Mouse (Mus musculus) NIH3T3 (cell line): Measurements from ENCODE around the gene Lim2.
"Not testable (repeated sequence)": the region's sequence is repeated elsewhere in the genome, so short reads cannot be mapped to it uniquely, and the experiment has no call there.

Source experiments
- DNase-seq: peaks from one replicate; pipeline ENCODE4 v3.0.0-alpha.2; 2012; ENCODE audit warnings: low read depth

Lim2 gene

DNA sequence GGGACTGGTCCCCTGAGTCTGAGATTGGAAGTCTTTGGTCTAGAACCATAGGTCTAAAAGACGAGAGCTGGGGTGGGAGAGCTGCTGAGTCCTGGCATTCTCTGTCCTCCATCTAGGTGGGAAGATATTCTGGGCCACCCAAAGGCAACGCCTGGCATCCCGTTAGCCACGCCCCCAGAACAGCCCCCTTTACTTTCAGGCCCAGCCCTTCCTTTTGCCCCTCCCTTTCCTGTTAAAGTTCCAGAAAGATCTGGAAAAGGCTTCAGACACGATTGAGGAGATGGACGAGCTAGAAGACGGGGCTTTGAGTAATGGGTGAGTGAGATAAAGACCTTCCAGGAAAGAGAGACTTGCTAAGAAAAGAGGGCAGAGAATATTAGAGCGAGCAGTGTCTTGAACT, at the start of gene Lim2:
Lim2 (plus strand) TSS at position 265 of the 400 bp plus-strand sequence.
- no peak for DNase-seq

DNA sequence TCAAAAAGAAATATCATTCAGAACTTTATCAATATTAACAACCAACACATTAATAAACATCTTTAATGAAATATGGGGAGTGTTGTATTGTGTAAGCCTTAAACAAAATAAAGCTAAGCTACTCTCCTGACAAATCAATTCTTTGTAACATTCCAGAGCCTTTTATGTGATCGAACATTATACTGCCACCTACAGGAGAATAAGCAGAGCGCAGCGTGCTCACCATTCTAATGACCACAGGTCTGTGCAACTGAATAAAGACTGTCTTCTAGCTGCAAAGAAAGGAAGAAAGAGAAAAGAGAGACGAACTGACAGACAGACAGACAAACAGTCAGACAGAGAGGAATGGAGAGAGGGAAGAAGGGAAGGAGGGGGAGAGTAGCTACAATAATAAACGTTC, 49.2 kb upstream of the Lim2 start:
- DNase-seq: peak; percentile 82

DNA sequence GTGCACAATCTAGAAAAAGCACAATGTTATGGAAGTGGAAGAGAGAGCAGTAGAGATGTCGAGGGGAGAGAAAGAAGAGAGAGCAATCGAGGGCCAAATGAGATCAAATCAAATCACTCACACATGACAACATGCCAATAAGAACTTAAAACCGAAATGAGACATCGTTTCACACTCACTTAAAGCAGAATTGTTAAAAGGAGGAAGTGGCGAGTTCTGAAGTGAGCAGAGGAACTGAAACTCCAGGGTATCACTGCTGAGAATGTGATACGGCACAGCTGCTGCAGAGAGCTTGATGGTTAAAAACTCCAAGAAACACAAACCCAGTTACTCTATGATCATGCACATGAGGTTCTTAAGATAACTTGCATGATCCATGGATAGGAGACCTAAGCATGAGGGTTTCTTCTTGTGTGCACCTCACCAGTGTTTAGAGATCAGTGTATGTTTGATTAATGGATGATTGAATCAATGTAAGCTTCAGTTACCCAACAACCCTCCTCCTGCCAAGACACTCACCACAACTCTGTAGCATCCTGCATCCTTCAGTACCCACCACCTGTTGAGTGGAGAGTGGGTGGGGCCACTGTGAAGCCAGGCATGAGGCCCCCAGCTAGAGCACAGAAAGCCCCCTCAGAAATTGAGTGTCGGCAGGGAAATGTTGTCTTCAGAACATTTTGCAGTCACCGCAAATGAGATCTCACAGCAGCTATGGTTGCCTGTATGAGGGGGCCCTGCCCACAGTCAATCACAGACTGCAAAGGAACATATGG, 34.9 kb upstream of the Lim2 start:
- no peak for DNase-seq

DNA sequence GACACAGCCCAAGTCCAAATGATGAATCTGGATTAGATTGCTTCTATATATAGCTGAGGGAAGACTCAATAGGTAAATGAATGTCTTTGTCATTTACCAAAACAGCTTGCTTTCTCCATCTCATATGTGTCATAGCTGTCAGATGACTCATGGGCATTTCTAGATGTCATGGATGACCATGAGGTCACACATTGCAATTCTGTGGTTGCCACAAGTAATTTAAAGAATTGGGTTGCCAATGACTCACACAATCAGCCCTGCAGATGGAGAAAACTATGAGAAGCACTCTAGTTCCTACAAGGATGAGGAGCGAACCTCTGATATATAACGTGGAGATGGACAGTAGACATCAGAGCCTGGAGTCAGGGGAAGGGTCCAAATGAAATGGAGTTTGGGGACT, 28.0 kb upstream of the Lim2 start:
- peak; percentile 90 for DNase-seq

DNA sequence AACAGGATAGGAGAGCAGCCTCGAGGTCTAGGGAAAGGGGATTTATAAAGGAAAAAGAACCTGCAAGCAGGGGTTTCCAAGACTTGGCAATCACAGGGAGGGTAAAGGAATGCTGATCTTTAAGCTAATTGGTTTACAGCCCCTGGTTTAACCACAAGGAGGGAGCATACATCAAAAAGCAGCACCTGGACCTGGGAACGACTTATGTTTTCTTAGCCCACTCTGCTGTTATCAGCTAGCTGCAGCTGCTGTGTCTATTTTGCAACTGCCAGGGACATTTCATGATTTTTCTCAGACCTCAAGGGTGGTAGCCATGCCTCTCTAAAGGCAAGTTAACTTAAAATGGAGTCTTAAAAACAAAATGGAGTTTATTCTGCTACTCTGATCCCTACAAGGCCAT, 24.8 kb upstream of the Lim2 start:
- DNase-seq: no peak

DNA sequence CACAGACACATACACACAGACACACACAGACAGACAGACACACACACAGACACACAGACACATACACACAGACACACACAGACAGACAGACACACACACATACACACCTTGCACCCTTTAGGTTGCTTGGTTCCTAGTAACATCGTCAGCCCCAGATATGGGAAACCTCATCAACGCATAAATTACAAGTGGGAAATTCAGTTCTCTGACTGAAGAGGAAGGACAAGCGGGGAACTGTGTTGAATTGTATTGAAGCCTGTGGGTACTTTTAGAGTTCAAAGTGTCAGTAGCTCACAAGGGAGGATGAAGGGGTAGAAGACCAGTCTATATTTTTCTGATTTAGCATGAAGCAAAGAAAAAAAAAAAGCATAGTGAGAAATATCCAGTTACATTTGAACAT, 19.9 kb upstream of the Lim2 start:
- DNase-seq: no peak

DNA sequence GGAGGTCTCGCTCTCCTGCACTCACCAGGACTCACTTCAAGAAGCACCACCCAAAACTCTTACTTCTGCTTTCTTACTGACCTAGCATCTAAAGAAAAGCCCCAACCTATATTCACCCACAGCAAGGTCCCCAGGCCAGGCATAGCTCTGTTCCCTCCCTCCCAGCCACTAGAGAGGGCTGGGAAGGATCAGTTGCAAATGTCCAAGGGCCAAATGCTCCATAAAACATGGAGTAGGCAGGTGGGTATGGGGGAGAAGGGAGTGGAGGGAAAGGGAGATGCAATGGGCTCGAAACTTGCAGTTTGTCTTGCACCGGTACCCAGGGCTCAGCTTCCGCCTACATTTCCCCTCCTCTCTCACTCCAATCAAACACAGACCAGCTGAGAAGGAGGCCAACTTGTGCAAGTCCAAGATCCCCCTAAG, 19.3 kb upstream of the Lim2 start, which contains the start of gene Siglecg:
Siglecg (plus strand) TSS at position 74 of the 423 bp plus-strand sequence.
- no peak for DNase-seq

DNA sequence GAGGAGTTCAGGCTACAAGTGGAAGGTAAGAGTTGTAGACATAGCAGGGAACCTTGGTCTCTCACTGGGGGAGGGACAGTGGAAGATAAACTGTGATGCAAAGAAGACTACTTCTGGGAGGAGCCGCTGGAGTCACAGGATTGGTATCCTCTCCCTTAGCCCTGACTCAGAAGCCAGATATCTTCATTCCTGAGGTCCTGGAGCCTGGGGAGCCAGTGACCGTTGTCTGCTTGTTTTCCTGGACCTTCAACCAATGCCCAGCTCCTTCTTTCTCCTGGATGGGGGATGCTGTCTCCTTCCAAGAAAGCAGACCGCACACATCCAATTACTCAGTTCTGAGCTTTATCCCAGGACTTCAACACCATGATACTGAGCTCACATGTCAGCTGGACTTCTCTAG, 18.4 kb upstream of the Lim2 start:
- peak; percentile 69 for DNase-seq

DNA sequence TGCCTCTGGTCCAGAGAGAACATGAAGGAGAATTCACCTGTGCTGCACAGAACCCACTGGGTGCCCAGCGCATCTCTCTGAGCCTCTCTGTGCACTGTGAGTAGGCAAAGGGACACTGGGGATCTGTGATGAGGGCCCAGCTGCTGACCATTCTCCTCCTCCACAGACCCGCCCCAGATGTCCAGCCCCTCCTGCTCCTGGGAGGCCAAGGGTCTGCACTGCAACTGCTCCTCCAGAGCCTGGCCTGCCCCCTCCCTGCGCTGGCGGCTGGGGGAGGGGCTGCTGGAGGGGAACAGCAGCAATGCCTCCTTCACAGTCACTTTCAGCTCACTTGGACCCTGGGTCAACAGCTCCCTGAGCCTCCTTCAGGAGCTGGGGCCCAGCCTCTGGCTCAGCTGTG, 15.7 kb upstream of the Lim2 start:
- DNase-seq: not testable (repeated sequence)

DNA sequence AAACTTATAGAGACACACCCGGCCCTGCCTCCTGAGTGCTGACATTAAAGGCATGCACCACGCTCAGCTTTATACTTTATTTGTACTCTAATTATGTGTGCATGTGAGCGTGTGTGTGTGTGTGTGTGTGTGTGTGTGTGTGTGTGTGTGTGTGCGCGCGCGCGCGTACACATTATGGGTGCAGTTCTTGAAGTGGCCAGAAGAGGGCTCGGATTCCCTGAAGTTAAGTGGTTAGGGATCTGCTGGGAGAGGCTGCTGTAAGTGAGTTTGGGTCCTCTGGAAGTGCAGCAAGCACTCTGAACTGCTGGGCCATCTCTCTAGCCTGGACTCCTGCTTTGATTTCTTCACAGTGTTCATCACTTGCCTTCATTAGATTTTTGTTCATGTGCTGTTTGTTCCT, 10.2 kb upstream of the Lim2 start:
- no peak for DNase-seq

DNA sequence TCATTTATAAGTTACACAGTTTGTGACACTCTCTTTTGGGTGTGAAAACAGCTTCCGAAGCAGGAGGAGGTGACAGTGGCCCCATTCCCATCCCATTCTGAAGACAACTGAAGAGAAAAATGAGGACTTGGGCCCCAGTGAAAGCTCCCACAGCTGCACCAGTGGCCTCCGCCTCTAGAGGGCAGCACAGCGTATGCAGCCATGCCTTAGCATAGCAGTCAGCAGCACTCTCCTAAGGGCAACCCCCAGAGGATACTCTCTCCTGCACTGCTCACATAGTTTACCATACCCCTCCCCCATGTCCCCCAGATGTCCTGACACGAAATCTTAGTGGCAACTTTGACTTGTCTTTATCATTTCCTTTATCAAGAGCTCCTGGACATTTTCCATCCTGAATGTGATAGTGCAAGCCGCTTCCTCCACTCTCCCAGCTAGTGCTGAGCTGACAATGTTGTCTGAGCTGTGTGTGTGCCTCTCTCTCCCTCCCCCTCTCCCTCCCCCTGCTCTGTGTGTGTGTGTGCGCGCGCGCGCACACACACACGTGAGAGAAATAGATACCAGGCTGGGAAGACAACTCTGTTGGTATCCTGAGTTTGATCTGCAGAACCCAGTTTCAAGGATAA, 4.4 kb upstream of the Lim2 start:
- peak; percentile 93 for DNase-seq

DNA sequence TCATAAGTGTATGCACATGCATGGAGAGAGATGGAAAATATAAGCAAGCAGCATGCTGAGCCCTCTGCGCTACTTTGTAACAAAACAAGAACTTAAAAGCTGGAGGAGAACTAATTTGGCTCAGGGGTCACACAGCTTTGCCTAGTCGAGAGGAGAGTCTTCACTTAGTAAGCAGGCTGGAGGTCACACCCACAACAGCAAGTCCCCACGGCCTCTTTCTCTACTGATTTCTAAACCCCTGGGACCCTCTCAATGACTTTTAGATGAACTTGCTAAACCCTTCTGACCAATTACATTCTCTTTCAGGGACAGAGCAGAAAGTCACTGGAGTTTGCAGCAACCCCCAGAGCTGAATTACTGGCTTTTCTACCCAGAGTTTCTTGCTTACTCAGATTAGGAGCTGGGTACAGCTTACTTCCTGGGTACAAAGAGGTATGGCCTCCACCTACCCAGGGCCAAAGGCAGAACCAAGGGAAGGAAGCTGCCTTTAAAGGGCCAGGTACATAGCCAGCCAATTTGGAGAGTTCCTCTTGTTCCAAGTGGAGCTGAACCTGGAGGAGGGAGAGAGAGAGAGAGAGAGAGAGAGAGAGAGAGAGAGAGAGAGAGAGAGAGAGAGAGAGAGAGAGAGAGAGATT, 3.4 kb upstream of the Lim2 start:
- DNase-seq: no peak

DNA sequence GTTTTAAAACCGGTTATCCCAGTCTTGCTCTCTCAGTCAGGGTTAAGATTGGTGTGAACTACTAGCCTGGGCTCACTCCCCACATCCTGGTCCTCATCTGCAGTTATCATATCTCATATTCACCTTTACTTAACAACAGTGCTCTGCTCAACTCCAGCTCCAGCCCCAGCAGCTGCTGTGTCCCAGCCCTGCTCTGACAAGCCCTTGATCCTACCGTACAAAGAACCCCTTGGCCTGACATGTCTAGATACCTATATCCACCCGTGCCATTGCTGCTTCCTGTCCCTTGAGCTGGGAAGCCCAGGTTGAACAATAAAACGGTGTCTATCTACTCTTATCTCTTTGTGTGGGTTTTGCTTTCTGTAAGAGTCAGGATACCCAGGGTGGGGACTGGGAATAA, 2.0 kb downstream of the Lim2 start:
- DNase-seq: no peak

DNA sequence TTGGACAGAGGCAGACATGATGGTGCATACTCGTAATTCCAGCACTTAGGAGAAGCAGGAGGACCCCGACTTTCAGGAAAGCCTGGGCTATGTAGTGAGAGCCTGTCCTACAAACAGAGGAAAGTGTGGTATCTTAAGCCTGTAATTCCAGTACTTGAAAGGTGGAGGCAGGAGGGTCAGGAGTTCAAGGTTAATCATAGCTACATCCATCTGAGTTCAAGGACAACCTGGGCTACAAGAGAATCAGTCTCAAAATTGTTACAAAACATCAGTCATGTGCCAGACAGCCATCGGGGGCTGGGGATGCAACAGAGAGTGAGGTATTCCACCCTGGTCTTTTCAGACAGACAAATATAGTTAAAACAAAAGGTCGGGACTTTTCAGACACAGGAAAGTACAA, 5.4 kb downstream of the Lim2 start:
- DNase-seq: no peak

DNA sequence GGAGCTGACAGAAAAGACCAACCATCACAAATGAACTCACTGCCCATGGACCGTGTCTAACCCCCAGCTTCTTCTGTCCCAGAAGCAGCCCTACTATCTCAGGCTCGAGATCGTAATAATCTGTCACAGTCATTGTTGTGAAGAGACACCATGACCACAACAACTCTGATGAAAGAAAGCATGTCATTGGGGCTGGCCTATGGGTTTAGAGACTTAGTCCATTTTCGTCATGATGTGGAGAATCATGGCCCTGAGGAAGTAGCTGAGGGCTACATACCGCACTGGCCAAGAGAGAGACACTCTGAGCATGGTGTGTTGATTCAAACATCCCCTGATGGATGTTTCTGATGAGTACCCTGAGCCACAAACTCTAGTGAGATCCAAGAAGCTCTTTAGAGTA, 7.2 kb downstream of the Lim2 start:
- DNase-seq: no peak

DNA sequence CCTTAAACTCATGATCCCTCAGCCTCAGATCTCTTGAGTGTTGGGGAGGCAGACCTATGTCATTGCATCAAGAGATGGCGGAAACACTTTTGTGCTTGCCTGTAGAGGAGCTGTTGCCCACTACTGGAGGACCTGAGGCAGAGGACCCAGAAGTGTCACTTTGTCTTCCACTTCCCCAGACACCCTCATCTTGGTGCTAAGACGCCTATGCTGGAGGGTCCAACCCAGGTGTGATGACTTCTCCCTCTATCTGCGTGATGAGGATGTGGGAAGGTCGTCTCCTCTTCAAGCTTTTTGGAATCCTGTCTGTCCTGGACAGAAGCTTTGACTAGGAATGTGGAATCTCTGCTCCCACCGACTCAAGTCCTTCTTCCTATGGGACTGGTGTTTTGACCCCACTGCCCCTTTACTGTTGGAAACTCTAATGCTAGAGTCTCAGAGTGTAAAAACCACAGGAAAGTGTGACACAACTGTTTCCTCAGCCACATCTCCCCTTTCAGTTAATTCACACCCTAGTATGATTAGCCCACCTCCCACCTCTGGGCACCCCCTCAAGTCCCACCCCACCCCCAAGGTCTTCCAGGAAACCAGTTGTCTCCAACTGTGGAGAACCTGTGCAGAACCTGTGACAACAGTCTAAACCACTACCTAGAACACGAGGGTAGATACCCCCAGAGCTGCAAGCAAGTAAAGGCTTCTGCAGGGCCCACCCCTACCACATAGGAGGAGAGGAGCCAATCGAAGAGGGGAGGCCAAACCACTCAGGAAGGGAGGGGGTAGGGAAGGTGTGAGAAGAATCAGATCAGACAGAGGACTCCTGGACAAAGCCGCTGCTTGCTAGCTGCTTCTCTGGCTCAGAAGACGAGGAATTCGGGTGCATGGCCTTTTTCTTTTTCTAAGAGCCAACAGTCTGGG, 9.1 kb downstream of the Lim2 start, which contains the start of gene Nkg7:
Nkg7 (plus strand) TSS at position 733 of the 915 bp plus-strand sequence.
- no peak for DNase-seq

DNA sequence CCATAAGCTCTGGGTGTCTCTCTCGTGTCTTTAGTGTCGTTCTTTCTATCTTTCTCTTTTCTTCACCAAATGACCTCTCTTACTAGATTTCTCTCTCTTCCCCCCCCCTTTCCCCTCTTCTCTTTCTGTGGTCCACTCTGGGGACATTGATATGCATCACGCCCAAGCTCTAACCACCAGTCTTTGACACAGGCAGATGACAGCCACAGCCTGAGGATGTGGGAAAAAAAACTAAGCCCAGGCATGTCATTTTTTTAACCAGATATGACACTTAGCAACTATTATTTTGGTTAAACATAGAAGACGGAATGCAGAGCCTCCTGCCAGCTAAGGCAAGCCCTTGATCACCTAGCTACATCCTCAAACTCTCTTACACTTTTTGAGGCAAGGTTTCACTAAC, 11.1 kb downstream of the Lim2 start:
- DNase-seq: no peak

DNA sequence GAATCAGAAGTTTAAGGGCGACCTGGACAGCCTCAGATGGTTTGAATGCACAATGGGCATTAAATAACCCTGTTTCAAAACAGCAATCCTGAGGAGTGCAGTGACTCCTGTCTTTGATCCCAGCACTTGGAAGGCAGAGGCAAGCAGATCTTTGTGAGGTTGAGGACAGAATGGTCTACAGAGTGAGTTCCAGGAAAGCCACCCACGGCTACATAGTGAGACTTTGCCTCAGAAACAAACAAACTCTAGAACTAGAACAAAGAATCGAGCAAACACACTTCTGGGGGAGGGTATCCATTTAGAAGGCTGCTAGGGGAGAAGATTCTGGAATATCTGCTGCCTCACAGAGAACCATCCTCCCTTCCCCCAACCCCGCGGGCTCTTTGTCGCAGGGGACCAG, 13.0 kb downstream of the Lim2 start, which contains the start of gene Cldnd2:
Cldnd2 (plus strand) TSS at position 301 of the 400 bp plus-strand sequence.
- no peak for DNase-seq

DNA sequence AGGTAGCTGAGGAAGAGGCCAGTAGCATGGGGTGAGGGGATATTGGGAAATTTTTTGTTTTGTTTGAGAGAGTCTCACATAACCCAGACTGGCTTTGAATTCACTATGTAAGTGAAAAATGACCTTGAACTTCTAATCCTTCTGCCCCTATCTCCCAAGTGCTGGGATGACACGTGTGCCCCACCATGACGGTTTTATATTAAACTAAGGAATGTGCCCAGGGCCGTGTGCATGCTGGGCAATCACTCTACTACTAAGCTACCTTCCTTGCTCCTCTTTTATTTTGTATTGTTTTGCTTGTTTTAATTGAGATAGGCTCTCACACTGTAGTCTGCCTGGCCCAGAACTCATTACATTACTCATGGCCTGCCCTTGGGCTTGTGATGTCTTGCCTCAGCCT, 13.6 kb downstream of the Lim2 start:
- no peak for DNase-seq

DNA sequence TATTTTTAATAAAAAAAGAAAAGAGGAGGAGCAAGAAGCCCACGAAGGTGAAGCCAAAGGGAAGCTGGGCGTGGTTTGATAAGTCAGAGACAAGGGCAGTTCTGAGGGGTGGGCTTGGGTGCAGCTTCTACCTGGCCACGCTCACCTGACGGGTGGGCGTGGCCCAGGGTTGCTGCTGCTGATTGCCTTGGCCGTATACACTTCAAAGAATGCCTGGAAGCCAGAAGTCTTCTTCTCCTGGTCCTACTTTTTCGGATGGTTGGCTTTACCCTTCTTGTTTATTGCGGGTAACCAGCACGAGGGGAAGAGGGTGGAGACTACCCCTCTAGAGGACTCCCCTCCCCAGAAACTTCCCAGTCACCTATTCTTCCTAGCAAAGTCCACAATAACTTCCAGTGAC, 15.2 kb downstream of the Lim2 start:
- peak; percentile 33 for DNase-seq

DNA sequence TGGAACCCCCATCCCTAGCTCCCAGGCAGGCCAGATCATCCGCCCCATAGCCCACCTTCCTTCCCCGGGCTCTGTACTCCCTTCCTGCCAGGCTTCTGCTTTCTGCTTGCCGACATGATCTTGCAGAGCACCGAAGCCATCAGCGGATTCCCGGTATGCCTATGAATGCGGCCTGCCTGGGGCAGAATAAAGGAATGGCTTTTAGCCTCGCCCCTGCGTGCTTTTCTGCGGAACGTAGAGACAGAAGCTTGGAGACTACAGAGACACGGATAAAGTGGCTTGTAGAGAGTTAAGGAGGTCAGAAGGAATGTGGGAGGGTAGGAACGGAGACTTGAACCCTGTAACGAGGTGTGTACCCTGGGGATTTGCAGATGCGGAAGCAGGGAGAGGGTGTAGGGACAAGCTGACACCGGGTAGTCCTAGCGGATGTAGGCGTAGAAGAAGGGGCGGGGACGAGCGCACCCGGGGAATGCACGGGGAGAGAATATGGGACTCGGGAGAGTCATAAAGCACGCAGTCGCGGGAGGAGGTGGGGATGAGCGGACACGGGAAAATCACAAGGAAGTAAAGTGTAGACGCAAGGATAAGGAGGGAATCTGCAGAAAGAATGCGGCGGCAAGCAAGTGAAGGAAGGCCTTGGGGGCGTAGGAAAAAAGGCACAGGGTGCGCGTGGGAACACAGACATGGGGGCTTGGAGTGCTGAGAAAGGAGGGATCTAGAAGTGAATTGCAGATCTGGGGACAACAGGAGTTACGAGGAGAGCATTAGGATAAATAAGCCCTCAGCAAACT, 15.9 kb downstream of the Lim2 start:
- peak; percentile 89 for DNase-seq
